Mouse (Mus musculus): Measurements from ENCODE around the gene Pax7. TPM values are rescaled to one million over a fixed set of nuclear protein-coding genes. Genes with fewer than 3 reads are reported as not detected.

Gene Pax7
- polyA plus RNA-seq, 1 experiment from 2014 or later, result 0.43 TPM

DNA sequence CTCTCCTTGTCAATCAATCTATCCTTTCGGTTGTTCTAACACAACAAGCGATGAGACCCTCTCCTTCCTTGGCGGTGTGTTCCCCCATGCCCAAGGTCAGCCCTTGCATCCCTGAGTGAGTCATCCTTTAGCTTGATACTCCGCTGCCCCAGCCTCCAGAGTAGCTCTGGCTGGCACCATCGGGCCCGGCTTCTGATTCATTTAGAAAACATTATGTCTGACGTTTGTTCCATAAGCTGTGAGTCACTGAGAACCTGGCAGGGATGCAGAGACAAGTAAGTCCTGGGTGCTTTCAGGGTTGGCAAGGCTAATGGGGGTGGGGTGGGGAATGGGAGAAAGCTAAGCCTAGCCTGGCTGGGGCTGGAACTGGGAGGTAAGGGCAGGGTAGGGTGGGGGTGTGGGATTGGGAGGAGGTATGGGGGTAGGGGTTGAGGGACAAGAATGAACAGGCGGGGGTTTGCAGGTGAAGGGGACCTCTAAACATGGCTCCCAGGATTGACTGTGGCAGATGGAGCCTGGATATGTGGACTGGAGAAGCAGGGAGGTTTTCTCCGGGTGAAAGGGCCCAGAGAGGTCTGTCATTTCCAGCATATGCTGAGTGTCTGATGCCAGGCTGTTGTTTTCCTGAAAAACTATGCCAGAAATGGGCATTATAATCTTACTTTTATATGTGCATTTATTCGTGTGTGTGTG, 116.7 kb downstream of the Pax7 start:
- 89% methylated on average over 10 of the region's 10 CpGs for WGBS
- no peak for ATAC-seq (ENCODE audit: low FRiP score)
- peaks cover 6% of the 10 kb centered on the region; the same call in 1 of the 2 replicates for H3K27me3 ChIP-seq
- no peaks in the 10 kb centered on the region for H3K36me3 ChIP-seq (replicated peaks)
- H3K27ac ChIP-seq, result no peak overlapping the region
- H3K4me2 ChIP-seq, result no peak overlapping the region
- no peak overlapping the region for H3K4me3 ChIP-seq (replicated peaks)
- H3K4me1 ChIP-seq, result peaks cover 6% of the 10 kb centered on the region; the same call in 1 of the 2 replicates
- H3K9ac ChIP-seq, result no peak overlapping the region
- H3K9me3 ChIP-seq, result no peaks in the 10 kb centered on the region

DNA sequence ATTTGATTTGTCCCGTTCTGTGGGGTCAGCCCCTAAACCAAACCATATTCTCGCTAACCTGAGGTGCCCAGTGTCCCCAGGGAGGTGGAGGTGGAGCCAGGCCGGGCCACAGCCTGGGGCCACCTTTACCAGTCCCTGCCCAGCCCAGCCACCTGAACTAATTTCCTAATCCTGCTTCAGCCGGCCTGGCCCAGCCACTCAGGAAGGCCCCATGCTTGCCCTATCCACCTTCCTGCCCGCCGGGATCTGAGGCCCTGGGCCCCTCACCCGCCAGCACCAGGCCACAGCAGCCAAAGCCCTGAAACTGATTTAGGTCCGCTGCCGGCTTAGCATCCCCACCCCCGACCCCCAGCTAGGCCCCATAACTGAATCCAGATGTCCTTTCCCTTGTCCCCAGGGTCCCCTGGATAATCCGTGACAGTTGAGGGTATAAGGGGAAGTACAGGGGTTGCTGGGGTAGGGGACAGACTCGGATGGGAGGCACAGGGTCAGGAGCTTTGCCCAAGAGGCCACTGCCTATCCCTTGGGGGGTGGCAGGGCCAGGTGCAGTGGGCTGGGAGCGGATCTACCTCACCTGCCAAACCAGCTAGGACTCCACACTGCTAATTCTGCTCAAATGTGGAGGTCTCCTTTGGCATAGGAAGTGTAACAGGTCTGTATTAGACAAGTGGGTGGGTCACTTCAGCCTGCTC, 117.9 kb downstream of the Pax7 start:
- H3K27me3 ChIP-seq, result peaks cover 17% of the 10 kb centered on the region; the same call in 1 of the 2 replicates
- H3K36me3 ChIP-seq (replicated peaks), result no peaks in the 10 kb centered on the region
- no peak overlapping the region for H3K9ac ChIP-seq
- WGBS, result 33% methylated on average over 13 of the region's 13 CpGs
- H3K4me2 ChIP-seq, result no peak overlapping the region
- ATAC-seq (ENCODE audit: low FRiP score), result no peak
- no peak overlapping the region for H3K27ac ChIP-seq
- no peak overlapping the region for H3K4me3 ChIP-seq (replicated peaks)
- no peaks in the 10 kb centered on the region for H3K9me3 ChIP-seq
- H3K4me1 ChIP-seq, result peaks cover 17% of the 10 kb centered on the region

DNA sequence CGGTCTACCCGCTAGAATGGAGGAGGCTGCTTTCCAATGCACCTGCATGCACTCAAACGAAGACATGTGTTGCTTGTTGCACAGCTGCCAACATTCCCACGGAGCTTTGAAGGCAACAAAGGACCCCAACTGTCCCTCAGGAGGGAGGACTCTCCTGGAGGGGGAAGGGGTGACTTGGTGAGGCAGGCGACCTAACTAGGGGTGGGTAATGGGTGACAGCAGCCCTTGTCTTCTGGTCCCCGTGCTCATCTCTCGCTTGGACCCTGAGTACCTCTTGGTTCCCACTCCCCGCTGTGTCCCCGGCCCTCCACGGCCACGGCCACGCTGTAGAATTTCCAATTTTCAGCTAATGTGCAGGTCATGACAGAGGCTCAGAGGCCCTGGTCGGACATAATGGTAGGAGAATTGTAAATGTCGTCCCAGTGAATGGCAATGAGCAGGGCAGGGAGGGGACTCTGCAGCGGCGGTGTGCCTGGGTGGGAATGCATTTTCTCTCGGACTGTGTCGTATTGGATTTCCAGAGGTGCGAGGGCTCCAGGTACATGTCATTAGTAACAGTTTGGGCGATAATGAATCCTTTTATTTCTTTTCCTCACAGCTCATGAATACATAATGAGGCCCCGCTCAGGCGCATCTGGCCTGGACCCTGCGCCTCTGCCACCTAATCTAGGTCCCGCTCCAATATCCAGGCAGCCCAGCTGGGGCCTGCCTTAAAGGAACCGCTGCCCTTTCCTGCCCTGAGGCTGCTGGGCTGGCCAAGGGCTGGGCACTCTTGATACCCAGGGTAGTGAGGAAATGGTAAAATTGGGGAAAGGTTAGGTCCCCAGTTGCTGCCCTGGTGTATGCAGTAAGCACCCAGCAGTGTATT, 122.6 kb downstream of the Pax7 start:
- peaks cover 27% of the 10 kb centered on the region; the same call in 1 of the 2 replicates for H3K27me3 ChIP-seq
- 30% methylated on average over 25 of the region's 25 CpGs for WGBS

DNA sequence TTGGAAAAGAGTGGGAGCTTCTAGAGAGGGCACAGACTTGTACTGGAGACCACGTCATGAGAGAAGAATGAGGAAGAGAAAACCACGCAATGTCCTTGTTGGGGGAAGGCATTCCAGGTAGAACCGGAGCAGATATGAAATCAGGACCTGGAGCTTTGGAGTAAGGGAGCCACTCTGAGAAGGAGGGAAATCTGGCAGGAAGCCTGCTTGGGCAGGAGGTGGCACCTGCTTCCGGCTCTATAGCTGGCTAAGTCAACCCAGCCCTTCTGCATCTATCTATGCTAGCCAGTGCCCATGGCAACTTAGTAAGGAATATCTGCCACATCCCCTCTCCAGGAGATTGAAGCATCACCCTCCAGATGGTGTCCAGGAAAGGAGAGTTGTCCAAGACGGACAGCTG, 127.3 kb downstream of the Pax7 start:
- WGBS, result 81% methylated on average over 5 of the region's 5 CpGs
- ATAC-seq (ENCODE audit: low FRiP score), result no peak
- peaks cover 9% of the 10 kb centered on the region for H3K4me1 ChIP-seq
- no peak overlapping the region for H3K9ac ChIP-seq
- H3K27ac ChIP-seq, result no peak overlapping the region
- H3K9me3 ChIP-seq, result no peaks in the 10 kb centered on the region
- peaks cover 15% of the 10 kb centered on the region; the same call in 1 of the 2 replicates for H3K27me3 ChIP-seq
- H3K36me3 ChIP-seq (replicated peaks), result no peaks in the 10 kb centered on the region
- H3K4me2 ChIP-seq, result no peak overlapping the region
- no peak overlapping the region for H3K4me3 ChIP-seq (replicated peaks)

More for the DNA sequence above, 122.6 kb downstream of the Pax7 start:
- H3K4me2 ChIP-seq, result no peak overlapping the region
- peak; percentile 33 for ATAC-seq (ENCODE audit: low FRiP score)
- H3K36me3 ChIP-seq (replicated peaks), result no peaks in the 10 kb centered on the region
- no peak overlapping the region for H3K9ac ChIP-seq
- peaks cover 20% of the 10 kb centered on the region for H3K4me1 ChIP-seq
- H3K27ac ChIP-seq, result no peak overlapping the region
- no peak overlapping the region for H3K4me3 ChIP-seq (replicated peaks)
- H3K9me3 ChIP-seq, result no peaks in the 10 kb centered on the region

DNA sequence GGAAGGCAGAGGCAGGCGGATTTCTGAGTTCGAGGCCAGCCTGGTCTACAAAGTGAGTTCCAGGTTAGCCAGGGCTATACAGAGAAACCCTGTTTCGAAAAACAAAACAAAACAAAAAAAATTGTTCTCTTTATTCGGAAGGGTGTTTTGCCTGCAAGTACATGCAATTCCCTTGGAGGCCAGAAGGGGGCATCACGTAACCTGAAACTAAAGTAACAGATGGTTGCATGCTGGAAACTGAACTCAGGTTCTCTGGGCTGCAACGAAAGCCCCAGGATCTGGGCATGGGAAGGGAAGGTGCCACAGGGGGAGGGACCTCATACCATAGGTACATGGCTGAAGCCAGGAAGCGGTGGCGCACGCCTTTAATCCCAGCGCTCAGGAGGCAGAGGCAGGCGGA, 129.9 kb downstream of the Pax7 start:
- no peak overlapping the region for H3K9ac ChIP-seq
- H3K9me3 ChIP-seq, result no peaks in the 10 kb centered on the region
- no peak overlapping the region for H3K27ac ChIP-seq
- H3K4me3 ChIP-seq (replicated peaks), result no peak overlapping the region
- H3K27me3 ChIP-seq, result peaks cover 9% of the 10 kb centered on the region
- 83% methylated on average over 11 of the region's 11 CpGs for WGBS
- no peaks in the 10 kb centered on the region for H3K36me3 ChIP-seq (replicated peaks)
- no peaks in the 10 kb centered on the region for H3K4me1 ChIP-seq
- no peak for ATAC-seq (ENCODE audit: low FRiP score)
- H3K4me2 ChIP-seq, result no peak overlapping the region

DNA sequence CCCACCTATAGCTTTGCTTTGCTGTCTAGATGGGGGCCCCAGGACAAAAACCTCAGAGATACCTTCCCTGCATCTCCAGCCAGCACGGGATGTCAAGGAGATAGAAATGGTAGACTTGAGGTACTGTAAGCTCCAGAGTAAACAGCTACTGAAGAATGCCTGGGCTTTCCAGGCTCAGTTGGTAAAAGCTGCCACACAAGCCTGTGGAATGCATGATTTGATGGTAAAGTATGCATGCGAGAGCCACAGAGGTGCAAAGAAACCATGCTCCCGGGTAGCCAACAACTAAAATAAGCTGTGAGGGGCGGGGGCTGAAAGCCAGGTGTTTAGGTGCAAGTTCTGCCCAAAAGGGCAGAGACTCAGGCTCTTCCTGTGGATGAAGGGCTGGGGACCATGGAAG, 130.4 kb downstream of the Pax7 start:
- H3K9ac ChIP-seq, result no peak overlapping the region
- no peak for ATAC-seq (ENCODE audit: low FRiP score)
- no peaks in the 10 kb centered on the region for H3K36me3 ChIP-seq (replicated peaks)
- H3K27ac ChIP-seq, result no peak overlapping the region
- H3K27me3 ChIP-seq, result peaks cover 9% of the 10 kb centered on the region
- H3K9me3 ChIP-seq, result no peaks in the 10 kb centered on the region
- no peak overlapping the region for H3K4me2 ChIP-seq
- WGBS, result 73% methylated on average over 4 of the region's 4 CpGs
- no peak overlapping the region for H3K4me3 ChIP-seq (replicated peaks)
- H3K4me1 ChIP-seq, result peaks cover 2% of the 10 kb centered on the region; the same call in 1 of the 2 replicates

DNA sequence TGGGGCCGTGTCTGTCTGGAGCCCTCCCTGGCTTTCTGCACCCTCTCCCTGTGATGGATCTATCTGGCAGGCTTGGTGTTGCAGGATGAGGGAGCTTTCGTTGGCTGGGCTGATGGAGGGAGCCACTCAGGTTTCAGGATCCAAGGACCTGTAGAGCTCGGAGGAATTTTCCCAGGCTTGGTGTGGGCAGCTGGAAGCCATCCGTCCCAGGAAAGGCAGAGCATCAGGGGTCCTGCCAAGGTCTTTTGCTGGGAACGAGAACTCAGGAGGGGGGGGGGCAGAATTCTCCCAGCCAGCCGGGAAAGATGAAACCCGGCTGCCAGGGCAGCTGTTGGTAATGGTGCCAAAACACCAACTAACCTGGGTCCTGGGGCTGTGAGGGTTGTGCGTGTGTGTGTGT, 134.7 kb downstream of the Pax7 start:
- Histone ChIP-seq H3K9me3 (no peaks in the 10 kb centered on the region), H3K36me3 (replicated peaks) (no peaks in the 10 kb centered on the region), H3K4me2 (no peak overlapping the region), H3K27ac (no peak overlapping the region), H3K4me3 (replicated peaks) (no peak overlapping the region), H3K4me1 (peaks cover 10% of the 10 kb centered on the region), H3K9ac (no peak overlapping the region), H3K27me3 (peaks cover 12% of the 10 kb centered on the region)
- no peak for ATAC-seq (ENCODE audit: low FRiP score)
- WGBS, result 72% methylated on average over 8 of the region's 8 CpGs

DNA sequence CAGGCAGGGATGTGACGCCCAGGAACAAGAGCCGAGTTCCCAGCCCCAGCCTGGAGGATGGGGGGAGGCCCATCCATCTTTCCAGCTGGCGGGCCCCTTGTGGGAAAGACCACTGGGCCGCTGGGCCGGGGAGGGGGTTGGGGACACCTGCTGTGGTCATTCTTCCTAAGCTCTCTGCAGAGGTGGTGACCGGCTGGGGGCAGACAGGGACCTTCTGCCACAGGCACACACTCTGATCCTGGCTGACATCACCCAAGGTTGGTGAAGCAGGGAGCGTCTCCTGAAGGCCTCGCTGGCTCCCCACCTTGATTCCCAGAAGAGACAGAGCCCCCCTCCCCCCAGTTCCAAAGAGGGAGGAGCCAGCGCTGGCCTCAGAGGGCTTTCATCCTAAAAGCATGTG, 135.6 kb downstream of the Pax7 start:
- Histone ChIP-seq H3K36me3 (replicated peaks) (no peaks in the 10 kb centered on the region), H3K27ac (no peak overlapping the region), H3K4me1 (peaks cover 16% of the 10 kb centered on the region), H3K9ac (no peak overlapping the region), H3K9me3 (no peaks in the 10 kb centered on the region), H3K4me2 (no peak overlapping the region), H3K27me3 (peaks cover 21% of the 10 kb centered on the region), H3K4me3 (replicated peaks) (no peak overlapping the region)
- ATAC-seq (ENCODE audit: low FRiP score), result no peak
- WGBS, result 6% methylated on average over 9 of the region's 9 CpGs

DNA sequence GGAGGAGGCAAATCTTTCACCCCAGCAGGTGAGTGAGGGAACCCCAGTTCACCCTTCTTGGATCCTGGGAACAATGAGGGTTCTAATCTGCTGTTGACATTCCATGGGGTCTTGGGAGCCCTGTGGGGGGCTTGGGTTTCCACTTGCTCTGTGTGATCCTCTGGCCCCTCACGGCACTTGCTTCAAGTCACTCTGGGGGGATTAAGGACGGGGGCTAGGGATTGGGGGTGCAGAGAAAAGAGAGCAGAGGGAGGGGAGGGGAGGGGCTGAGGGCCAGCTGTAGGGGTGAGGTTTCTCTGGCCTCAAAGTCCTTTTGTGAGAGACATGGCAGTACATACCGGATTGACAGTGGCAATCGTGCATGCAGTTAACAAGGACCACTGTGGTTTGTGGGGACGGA, 140.0 kb downstream of the Pax7 start:
- Histone ChIP-seq H3K4me3 (replicated peaks) (no peak overlapping the region), H3K36me3 (replicated peaks) (no peaks in the 10 kb centered on the region), H3K4me1 (peaks cover 19% of the 10 kb centered on the region), H3K27me3 (peaks cover 37% of the 10 kb centered on the region), H3K27ac (no peak overlapping the region), H3K4me2 (no peak overlapping the region), H3K9ac (no peak overlapping the region), H3K9me3 (no peaks in the 10 kb centered on the region)
- WGBS, result 9% methylated on average over 5 of the region's 5 CpGs
- ATAC-seq (ENCODE audit: low FRiP score), result no peak

DNA sequence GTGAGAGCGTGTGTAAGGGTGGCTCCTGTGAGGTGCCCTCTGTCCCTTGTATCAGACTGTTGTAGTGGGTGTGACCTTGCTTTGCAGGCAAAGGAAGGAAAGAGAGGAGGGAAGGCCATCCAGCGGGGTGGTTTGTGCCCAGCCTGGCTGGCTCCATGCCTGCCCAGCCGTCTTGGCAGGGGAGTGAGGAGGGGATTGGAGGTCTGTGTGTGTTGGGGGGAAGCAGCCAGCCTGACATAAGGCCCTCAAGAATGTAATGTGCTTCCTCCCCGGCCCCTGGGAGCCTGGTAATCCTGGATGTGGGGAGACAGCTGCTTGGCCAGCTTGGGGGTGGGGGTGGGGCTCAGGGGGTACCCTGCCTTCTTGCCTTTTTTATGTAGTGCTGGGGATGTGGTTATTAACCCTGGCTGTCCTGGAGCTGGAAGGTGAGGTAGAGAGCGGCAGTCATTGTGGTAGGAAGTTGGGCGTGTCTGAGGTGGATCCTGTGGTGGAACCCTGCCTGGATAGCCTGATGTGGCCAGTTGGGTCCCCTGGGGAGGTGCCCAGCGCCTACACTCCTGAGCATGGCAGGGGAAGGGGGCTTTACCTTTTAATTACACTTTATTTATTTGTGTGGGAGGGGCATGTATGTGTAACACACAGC, 143.6 kb downstream of the Pax7 start:
- no peaks in the 10 kb centered on the region for H3K36me3 ChIP-seq (replicated peaks)
- WGBS, result 38% methylated on average over 7 of the region's 7 CpGs
- peaks cover 11% of the 10 kb centered on the region; the same call in 1 of the 2 replicates for H3K4me1 ChIP-seq
- H3K4me2 ChIP-seq, result no peak overlapping the region
- H3K27ac ChIP-seq, result no peak overlapping the region
- H3K4me3 ChIP-seq (replicated peaks), result no peak overlapping the region
- H3K9me3 ChIP-seq, result no peaks in the 10 kb centered on the region
- peaks cover 43% of the 10 kb centered on the region for H3K27me3 ChIP-seq
- ATAC-seq (ENCODE audit: low FRiP score), result no peak
- H3K9ac ChIP-seq, result no peak overlapping the region

DNA sequence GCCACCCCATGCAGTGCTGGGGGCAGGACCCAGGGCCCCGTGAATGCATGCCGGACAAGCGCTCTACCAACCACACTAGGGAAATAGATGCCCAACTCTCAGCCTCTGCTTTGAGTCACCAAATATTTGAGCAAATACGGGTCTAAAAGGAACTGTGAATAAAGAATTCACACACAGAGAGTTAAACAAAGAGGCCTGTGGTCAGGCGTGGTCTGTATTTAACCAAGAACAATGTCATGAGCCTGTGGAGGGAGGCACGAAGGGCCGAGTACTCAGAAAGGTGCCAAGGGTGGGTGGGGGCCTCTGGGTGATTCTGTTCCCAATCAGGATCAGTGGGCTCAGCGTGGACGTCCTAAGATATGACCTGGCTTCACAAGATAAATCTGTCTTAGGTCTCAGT, 145.3 kb downstream of the Pax7 start:
- no peak for ATAC-seq (ENCODE audit: low FRiP score)
- H3K4me3 ChIP-seq (replicated peaks), result no peak overlapping the region
- H3K27ac ChIP-seq, result no peak overlapping the region
- peaks cover 33% of the 10 kb centered on the region for H3K27me3 ChIP-seq
- no peaks in the 10 kb centered on the region for H3K9me3 ChIP-seq
- no peaks in the 10 kb centered on the region for H3K36me3 ChIP-seq (replicated peaks)
- no peak overlapping the region for H3K9ac ChIP-seq
- peaks cover 4% of the 10 kb centered on the region; the same call in 1 of the 2 replicates for H3K4me1 ChIP-seq
- no peak overlapping the region for H3K4me2 ChIP-seq
- 46% methylated on average over 9 of the region's 9 CpGs for WGBS

All from forebrain, embryonic 12.5 days (tissue).